Mouse (Mus musculus) lung, embryonic 16.5 days (tissue): ENCODE measurements at regions not wholly inside any gene's neighbourhood (a gene's known extent, or its start where the extent isn't known, plus 50 kb on each side); places are given as distances from the start of the nearest gene placed in this dataset.
A peak's percentile ranks its signal among the peaks of the same experiment; 100 is the strongest.

Experiments used
- ATAC-seq: fragments of 200-750 bp; cut with Nextera tagmentation; 2 replicates; pipeline ENCODE4 v1.8.0; 2017; ENCODE audit warnings: low read depth, mild to moderate bottlenecking, moderate library complexity
- H3K27ac ChIP-seq: fragments of 300-500 bp; sonication (generic); 2 replicates; pipeline ENCODE4 v1.5.1; 2014; ENCODE audit warnings: mild to moderate bottlenecking, control low read depth, low read length
- H3K27me3 ChIP-seq: fragments of 300-500 bp; sonication (generic); 2 replicates; pipeline ENCODE4 v1.6.1; 2014; ENCODE audit warnings: low read depth, low read length, mixed read lengths; ENCODE audit not compliant: control insufficient read depth, insufficient read depth
- H3K36me3 ChIP-seq: fragments of 300-500 bp; sonication (generic); 2 replicates; pipeline ENCODE4 v1.6.1; 2014; ENCODE audit warnings: low read length; ENCODE audit not compliant: control insufficient read depth, insufficient read depth
- H3K4me1 ChIP-seq: fragments of 300-500 bp; sonication (generic); replicated peaks from 2 replicates; pipeline ENCODE4 v1.6.1; 2014; ENCODE audit warnings: low read length, mixed read lengths; ENCODE audit not compliant: control insufficient read depth, insufficient read depth
- H3K4me2 ChIP-seq: fragments of 300-500 bp; sonication (generic); 2 replicates; pipeline ENCODE4 v1.6.1; 2014; ENCODE audit warnings: low read depth, low read length, control low read depth
- H3K4me3 ChIP-seq: fragments of 300-500 bp; sonication (generic); 2 replicates; pipeline ENCODE4 v1.5.1; 2014; ENCODE audit warnings: mild to moderate bottlenecking, low read length, control low read depth
- H3K9ac ChIP-seq: fragments of 300-500 bp; sonication (generic); 2 replicates; pipeline ENCODE4 v1.6.1; 2014; ENCODE audit warnings: low read length, control low read depth
- H3K9me3 ChIP-seq: fragments of 300-500 bp; sonication (generic); 2 replicates; pipeline ENCODE4 v1.6.1; 2016; ENCODE audit warnings: low read length; ENCODE audit not compliant: control insufficient read depth
- WGBS: fragments of 180-500 bp; shearing (Covaris S2); extraction: QIAGEN DNeasy Blood & Tissue Kit; methylation state at CpG from one replicate; pipeline ENCODE4 v1.1.7; 2014; 5-methylcytosine and 5-hydroxymethylcytosine counted together

- Histone ChIP-seq H3K36me3 (no peaks in the 10 kb centered on the region), H3K4me2 (no peak overlapping the region)
Observed at GRCm38 (mm10) chr17:47145590-47145989, 135.2 kb upstream of the Ubr2 start.

DNA sequence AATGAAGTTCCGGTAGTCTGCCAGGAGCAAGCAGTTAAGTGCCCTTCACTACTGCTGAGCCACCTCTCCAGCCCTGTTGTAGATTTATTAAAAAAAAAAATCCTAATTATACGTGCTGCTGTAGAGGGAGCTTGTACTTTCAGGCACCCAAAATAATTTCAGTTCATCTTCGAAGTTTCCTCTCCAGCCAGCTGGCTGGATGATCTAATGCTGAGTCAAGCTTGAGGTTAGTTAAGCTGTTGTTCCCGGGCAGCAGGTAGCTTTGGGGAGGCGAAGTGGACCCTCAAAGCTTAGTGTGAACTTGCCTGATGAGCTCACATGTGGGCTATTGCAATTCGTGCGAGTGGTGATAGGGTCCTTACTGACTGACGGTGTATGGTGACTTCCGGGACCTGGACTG lies 134.6 kb upstream of the Ubr2 start:
- Histone ChIP-seq H3K27ac (peak overlapping the region; percentile 76), H3K4me2 (peak overlapping the region; percentile 38), H3K36me3 (no peaks in the 10 kb centered on the region), H3K27me3 (no peaks in the 10 kb centered on the region), H3K4me1 (peaks cover 39% of the 10 kb centered on the region), H3K9me3 (no peaks in the 10 kb centered on the region), H3K9ac (no peak overlapping the region), H3K4me3 (no peak overlapping the region)
- ATAC-seq: no peak
- 49% methylated on average over 9 of the region's 9 CpGs for WGBS

More at GRCm38 (mm10) chr17:47145590-47145989, 135.2 kb upstream of the Ubr2 start:
- no peak for ATAC-seq
- Histone ChIP-seq H3K4me3 (no peak overlapping the region), H3K4me1 (peaks cover 39% of the 10 kb centered on the region), H3K9me3 (no peaks in the 10 kb centered on the region), H3K9ac (no peak overlapping the region), H3K27ac (peak overlapping the region; percentile 76; the same call in 1 of the 2 replicates), H3K27me3 (no peaks in the 10 kb centered on the region)
- WGBS: 92% methylated on average over 16 of the region's 16 CpGs

GRCm38 (mm10) chr17:47144460-47144859 lies 134.1 kb upstream of the Ubr2 start:
- no peaks in the 10 kb centered on the region for H3K36me3 ChIP-seq
- H3K9me3 ChIP-seq: no peaks in the 10 kb centered on the region
- no peak overlapping the region for H3K4me3 ChIP-seq
- H3K27me3 ChIP-seq: no peaks in the 10 kb centered on the region
- 25% methylated on average over 7 of the region's 7 CpGs for WGBS
- peak overlapping the region; percentile 87 for H3K4me2 ChIP-seq
- no peak overlapping the region for H3K9ac ChIP-seq
- ATAC-seq: no peak
- H3K4me1 ChIP-seq: peaks cover 39% of the 10 kb centered on the region
- H3K27ac ChIP-seq: peak overlapping the region; percentile 76

DNA sequence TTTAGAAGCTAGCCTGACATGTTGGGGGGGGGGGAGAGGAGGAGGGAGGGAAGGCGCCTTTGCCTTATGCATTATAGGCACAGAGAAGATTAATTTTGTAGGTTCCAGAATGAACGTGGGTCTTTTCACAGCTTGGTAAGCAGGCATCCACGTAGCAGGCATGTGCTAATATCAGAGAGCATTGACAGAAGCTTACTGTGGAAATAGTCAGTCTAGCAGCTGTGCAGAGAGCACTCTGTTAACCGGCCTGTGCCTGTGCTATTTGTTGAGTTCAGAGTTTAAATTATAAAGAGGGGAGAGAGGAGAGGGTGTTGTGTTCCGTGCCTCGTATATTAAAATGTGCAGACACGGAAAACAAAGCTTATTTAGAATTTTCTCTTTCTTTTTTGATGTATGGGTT lies 133.5 kb upstream of the Ubr2 start:
- WGBS: 50% methylated on average over 7 of the region's 7 CpGs
- peak overlapping the region; percentile 79; the same call in 1 of the 2 replicates for H3K4me3 ChIP-seq
- H3K9ac ChIP-seq: no peak overlapping the region
- H3K4me1 ChIP-seq: peaks cover 44% of the 10 kb centered on the region
- H3K4me2 ChIP-seq: peak overlapping the region; percentile 87
- no peaks in the 10 kb centered on the region for H3K36me3 ChIP-seq
- no peaks in the 10 kb centered on the region for H3K27me3 ChIP-seq
- H3K9me3 ChIP-seq: no peaks in the 10 kb centered on the region
- ATAC-seq: no peak
- H3K27ac ChIP-seq: peak overlapping the region; percentile 52

DNA sequence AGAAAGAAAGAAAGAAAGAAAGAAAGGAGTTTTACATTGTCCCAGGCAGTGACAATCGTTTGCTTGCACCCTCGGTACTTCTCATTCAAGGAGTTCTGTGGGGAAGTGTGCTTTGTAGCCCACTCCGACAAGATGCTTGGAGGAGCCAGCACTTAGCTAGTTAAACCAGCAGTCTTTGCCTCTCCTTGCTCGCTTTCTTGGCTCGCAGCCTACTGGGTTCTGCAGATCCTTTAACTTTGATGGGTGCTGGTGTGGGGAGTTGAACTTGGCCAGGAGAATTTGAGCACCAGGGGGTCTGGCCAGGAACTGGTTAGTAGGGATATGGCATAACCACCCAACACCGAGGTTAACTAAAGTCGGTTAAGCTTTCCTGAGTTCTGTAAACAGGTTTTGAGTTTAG lies 132.5 kb upstream of the Ubr2 start:
- Histone ChIP-seq H3K36me3 (no peaks in the 10 kb centered on the region), H3K4me1 (peaks cover 46% of the 10 kb centered on the region), H3K9me3 (no peaks in the 10 kb centered on the region), H3K27me3 (no peaks in the 10 kb centered on the region), H3K9ac (peak overlapping the region; percentile 61), H3K27ac (peak overlapping the region; percentile 99), H3K4me2 (peak overlapping the region; percentile 87), H3K4me3 (peak overlapping the region; percentile 79)
- WGBS: 5% methylated on average over 7 of the region's 7 CpGs
- no peak for ATAC-seq

DNA sequence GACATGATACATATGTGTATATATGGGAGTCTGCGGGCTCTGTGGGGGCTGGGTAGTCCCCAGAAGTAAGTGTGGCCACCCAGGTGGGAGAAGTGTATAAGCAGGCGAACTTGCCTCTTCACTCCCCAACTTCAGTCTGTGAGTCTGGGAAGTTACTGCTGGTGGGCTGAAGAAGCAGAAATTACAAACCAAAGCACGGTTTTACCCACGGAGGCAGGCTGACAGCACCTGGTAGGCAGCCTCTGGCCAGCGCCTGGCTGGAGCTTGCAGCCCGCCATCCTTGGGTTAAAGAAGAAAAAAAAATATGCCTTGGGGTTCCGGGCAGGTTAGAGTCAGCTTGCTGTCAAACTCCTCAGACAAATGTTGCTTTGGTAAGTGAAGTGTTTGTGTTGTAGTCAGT lies 131.9 kb upstream of the Ubr2 start:
- WGBS: 2% methylated on average over 7 of the region's 7 CpGs
- Histone ChIP-seq H3K27me3 (no peaks in the 10 kb centered on the region), H3K9me3 (no peaks in the 10 kb centered on the region), H3K9ac (peak overlapping the region; percentile 87), H3K36me3 (no peaks in the 10 kb centered on the region), H3K4me2 (peak overlapping the region; percentile 87), H3K27ac (peak overlapping the region; percentile 99), H3K4me3 (peak overlapping the region; percentile 79), H3K4me1 (peaks cover 46% of the 10 kb centered on the region)
- ATAC-seq: no peak

- Histone ChIP-seq H3K4me3 (peak overlapping the region; percentile 79), H3K27ac (peak overlapping the region; percentile 99), H3K9ac (peak overlapping the region; percentile 87), H3K9me3 (no peaks in the 10 kb centered on the region), H3K4me1 (peaks cover 43% of the 10 kb centered on the region), H3K36me3 (no peaks in the 10 kb centered on the region), H3K27me3 (no peaks in the 10 kb centered on the region), H3K4me2 (peak overlapping the region; percentile 87)
- ATAC-seq: no peak
- WGBS: under 1% methylated on average over 12 of the region's 12 CpGs
Observed at GRCm38 (mm10) chr17:47141843-47142215, 131.5 kb upstream of the Ubr2 start.

GRCm38 (mm10) chr17:47140969-47141842 lies 130.8 kb upstream of the Ubr2 start:
- peak; percentile 70 for ATAC-seq
- H3K4me1 ChIP-seq: peaks cover 41% of the 10 kb centered on the region
- peak overlapping the region; percentile 87 for H3K9ac ChIP-seq
- H3K36me3 ChIP-seq: no peaks in the 10 kb centered on the region
- peak overlapping the region; percentile 99 for H3K27ac ChIP-seq
- WGBS: under 1% methylated on average over 35 of the region's 35 CpGs
- peak overlapping the region; percentile 79 for H3K4me3 ChIP-seq
- no peaks in the 10 kb centered on the region for H3K9me3 ChIP-seq
- peak overlapping the region; percentile 87 for H3K4me2 ChIP-seq
- no peaks in the 10 kb centered on the region for H3K27me3 ChIP-seq

- WGBS: under 1% methylated on average over 43 of the region's 53 CpGs
- Histone ChIP-seq H3K36me3 (no peaks in the 10 kb centered on the region), H3K4me1 (peaks cover 37% of the 10 kb centered on the region), H3K9me3 (no peaks in the 10 kb centered on the region), H3K4me2 (peak overlapping the region; percentile 87), H3K4me3 (peak overlapping the region; percentile 79), H3K27me3 (no peaks in the 10 kb centered on the region), H3K27ac (peak overlapping the region; percentile 99), H3K9ac (peak overlapping the region; percentile 87)
- peak; percentile 37 for ATAC-seq
Observed at GRCm38 (mm10) chr17:47140241-47140968, 130.0 kb upstream of the Ubr2 start.
